Mouse (Mus musculus): ENCODE results near the gene Tmem265.
A peak's percentile ranks its signal among the peaks of the same experiment; 100 is the strongest.

The Tmem265 gene

GRCm38 (mm10) chr7:127588011-127588871, 27.1 kb downstream of the Tmem265 start, which contains the start of the genes Ccdc189 and Rnf40:
Ccdc189 (minus strand) TSS chr7:127588595.
Rnf40 (plus strand) TSS chr7:127588767.
- peak; percentile 90 to 93 for DNase-seq (ENCODE audit: low read depth in 1 of 2, low spot score in 2 of 2)

- DNase-seq (ENCODE audit: low read depth in 1 of 2, low spot score in 2 of 2), result no peak
Measured at GRCm38 (mm10) chr7:127588901-127589300, 27.7 kb downstream of the Tmem265 start.

- no peak for DNase-seq (ENCODE audit: low read depth in 1 of 2, low spot score in 2 of 2)
Measured at GRCm38 (mm10) chr7:127589637-127590036, 28.4 kb downstream of the Tmem265 start.

GRCm38 (mm10) chr7:127591108-127591507, 29.9 kb downstream of the Tmem265 start:
- no peak for DNase-seq (ENCODE audit: low read depth in 1 of 2, low spot score in 2 of 2)

- DNase-seq (ENCODE audit: low read depth in 1 of 2, low spot score in 2 of 2), result no peak
Measured at GRCm38 (mm10) chr7:127592575-127592974, 31.4 kb downstream of the Tmem265 start.

- no peak for DNase-seq (ENCODE audit: low read depth in 1 of 2, low spot score in 2 of 2)
Measured at GRCm38 (mm10) chr7:127596747-127597146, 35.6 kb downstream of the Tmem265 start.

GRCm38 (mm10) chr7:127600612-127601011, 39.4 kb downstream of the Tmem265 start:
- no peak for DNase-seq (ENCODE audit: low read depth in 1 of 2, low spot score in 2 of 2)

- DNase-seq (ENCODE audit: low read depth in 1 of 2, low spot score in 2 of 2), result no peak
Measured at GRCm38 (mm10) chr7:127601735-127602134, 40.5 kb downstream of the Tmem265 start.

- DNase-seq (ENCODE audit: low read depth in 1 of 2, low spot score in 2 of 2), result no peak
Measured at GRCm38 (mm10) chr7:127602903-127603302, 41.7 kb downstream of the Tmem265 start.

GRCm38 (mm10) chr7:127604256-127604655, 43.1 kb downstream of the Tmem265 start:
- DNase-seq (ENCODE audit: low read depth in 1 of 2, low spot score in 2 of 2), result no peak

GRCm38 (mm10) chr7:127607150-127607549, 46.0 kb downstream of the Tmem265 start:
- DNase-seq (ENCODE audit: low read depth in 1 of 2, low spot score in 2 of 2), result no peak

GRCm38 (mm10) chr7:127611011-127611410, 49.8 kb downstream of the Tmem265 start:
- no peak for DNase-seq (ENCODE audit: low read depth in 1 of 2, low spot score in 2 of 2)

- no peak for DNase-seq (ENCODE audit: low read depth in 1 of 2, low spot score in 2 of 2)
Measured at GRCm38 (mm10) chr7:127611561-127611960, 50.4 kb downstream of the Tmem265 start.

- no peak for DNase-seq (ENCODE audit: low read depth in 1 of 2, low spot score in 2 of 2)
Measured at GRCm38 (mm10) chr7:127613501-127613900, 52.3 kb downstream of the Tmem265 start.

GRCm38 (mm10) chr7:127614091-127614490, 52.9 kb downstream of the Tmem265 start:
- DNase-seq (ENCODE audit: low read depth in 1 of 2, low spot score in 2 of 2), result no peak

GRCm38 (mm10) chr7:127614511-127614890, 53.3 kb downstream of the Tmem265 start:
- DNase-seq (ENCODE audit: low read depth in 1 of 2, low spot score in 2 of 2), result no peak

- peak in 1 of 2 experiments; percentile 28 for DNase-seq (ENCODE audit: low read depth in 1 of 2, low spot score in 2 of 2)
Measured at GRCm38 (mm10) chr7:127614891-127615843, 54.0 kb downstream of the Tmem265 start, which contains the start of gene Zfp629. Zfp629 (minus strand) TSS chr7:127615797.

- no peak for DNase-seq (ENCODE audit: low read depth in 1 of 2, low spot score in 2 of 2)
Measured at GRCm38 (mm10) chr7:127616336-127616735, 55.1 kb downstream of the Tmem265 start.

Data from monocyte, adult 2 months (primary cell).